Mouse (Mus musculus): Measurements from ENCODE around the gene Kctd20. TPM values are rescaled to one million over a fixed set of nuclear protein-coding genes. Genes with fewer than 3 reads are reported as not detected.
"Not testable (repeated sequence)": the region's sequence is repeated elsewhere in the genome, so short reads cannot be mapped to it uniquely, and the experiment has no call there.

Kctd20 gene
- total RNA-seq, 1 experiment from 2014 or later, result 69.8 TPM

DNA sequence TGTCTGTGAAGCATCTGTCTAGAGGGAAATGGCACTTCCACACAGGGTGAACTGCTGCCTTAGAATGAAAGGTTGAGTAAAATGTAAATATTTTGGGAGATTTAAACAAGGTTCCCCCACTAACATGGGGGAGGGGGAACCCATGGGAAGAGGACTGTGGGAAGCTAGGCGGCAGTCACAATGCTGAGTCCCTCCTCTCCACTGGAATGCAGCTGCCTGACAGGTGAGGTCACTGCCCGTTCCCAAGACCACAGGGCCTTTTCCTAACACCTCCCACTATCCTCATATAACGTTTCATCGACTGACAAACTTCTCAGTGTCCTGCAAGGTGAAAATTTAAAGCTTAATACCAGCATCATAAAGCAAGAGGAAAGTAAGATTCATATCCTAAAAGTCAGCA is 30.8 kb downstream of the Kctd20 start:
- no peak for DNase-seq

DNA sequence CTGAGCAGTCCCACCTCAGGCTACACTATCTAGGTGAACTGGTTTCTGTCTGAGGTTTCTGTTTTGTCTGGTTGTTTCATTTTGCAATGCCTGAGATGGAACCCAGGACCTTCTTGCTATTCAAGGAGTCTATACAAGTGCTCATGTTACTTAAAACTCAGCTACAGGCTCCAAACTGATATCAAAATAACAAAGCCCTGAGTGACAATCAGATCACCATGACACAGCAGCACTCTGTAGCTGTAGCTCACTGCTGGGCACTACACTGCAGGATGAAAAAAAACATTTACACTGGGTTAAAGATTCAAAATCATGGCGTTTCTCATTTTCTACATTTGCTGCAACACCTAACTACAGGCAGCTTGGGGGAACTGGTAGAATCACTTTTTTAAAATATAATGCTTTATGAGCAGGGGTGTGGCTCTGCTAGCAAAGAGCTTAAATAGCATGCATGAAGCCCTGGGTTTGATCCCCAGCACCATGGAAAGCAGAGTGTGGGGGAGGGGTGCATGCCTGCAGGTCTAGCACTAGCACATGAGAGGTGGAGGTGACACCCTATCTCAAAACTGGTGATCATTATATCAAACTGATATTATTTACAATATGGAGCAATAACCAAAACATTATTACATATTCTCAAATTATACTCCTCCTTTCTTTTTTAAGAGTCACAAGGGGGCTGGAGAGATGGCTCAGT is 33.1 kb downstream of the Kctd20 start:
- DNase-seq, result no peak

- DNase-seq, result peak; percentile 17
Measured at GRCm38 (mm10) chr17:28986833-28987232, 35.1 kb downstream of the Kctd20 start.

DNA sequence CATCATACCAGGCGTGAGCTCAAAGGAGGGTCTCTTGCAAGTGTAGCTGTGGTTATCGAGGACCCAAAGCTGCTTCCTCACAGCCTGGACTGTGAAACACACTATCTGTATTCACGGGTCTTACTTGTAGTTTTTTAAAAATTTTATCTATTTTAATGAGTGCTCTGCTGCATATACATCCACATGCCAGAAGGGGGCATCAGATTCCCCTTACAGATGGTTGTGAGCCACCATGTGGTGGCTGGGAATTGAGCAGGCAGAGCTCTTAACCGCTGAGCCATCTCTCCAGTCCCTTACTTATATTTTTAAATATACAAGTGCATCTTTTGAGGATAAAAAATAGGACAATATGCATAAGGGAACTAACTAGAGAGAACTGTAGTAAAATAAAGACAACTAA is 36.0 kb downstream of the Kctd20 start:
- DNase-seq, result peak; percentile 35

GRCm38 (mm10) chr17:28988291-28988690 is 36.5 kb downstream of the Kctd20 start:
- DNase-seq, result no peak

DNA sequence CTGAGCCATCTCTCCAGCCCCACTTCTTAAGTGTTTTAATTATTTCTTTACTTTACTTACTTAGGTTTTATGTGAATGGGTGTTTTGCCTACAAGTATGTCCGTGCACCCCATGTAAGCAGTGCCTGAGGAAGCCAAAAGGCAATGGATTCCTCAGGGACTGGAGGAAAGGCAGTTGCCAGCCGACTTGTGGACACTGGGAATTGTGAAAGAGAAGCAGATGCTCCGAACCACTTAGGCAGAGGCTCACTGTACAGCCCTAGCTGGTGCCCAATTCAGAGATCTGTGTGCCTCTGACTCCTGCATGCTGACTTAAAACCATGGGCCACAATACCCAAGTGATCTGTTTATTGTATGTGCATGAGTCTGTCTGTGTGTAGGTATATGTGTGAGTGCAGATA is 37.2 kb downstream of the Kctd20 start:
- DNase-seq, result no peak

DNA sequence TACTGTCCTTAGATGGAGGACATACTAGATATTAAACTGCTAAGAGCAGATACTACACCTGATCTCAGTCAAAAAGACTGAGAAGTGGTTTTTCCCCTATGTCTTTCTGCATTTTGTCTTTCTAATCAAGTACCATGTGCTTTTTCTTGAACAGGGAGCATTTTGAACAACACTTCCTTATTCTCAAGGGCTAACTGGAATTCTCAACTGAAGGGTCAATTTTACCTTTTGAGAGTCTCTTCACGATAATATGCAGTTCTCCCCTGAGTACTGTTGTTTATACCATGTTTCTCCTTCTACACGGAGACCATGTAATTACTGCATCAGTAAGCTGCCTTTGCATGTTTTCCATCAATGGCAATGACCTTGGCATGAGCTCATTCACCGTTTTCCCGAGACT is 38.3 kb downstream of the Kctd20 start:
- no peak for DNase-seq

GRCm38 (mm10) chr17:28991286-28991685 is 39.5 kb downstream of the Kctd20 start:
- DNase-seq, result no peak

- DNase-seq, result no peak
Measured at GRCm38 (mm10) chr17:28992105-28992504, 40.4 kb downstream of the Kctd20 start.

DNA sequence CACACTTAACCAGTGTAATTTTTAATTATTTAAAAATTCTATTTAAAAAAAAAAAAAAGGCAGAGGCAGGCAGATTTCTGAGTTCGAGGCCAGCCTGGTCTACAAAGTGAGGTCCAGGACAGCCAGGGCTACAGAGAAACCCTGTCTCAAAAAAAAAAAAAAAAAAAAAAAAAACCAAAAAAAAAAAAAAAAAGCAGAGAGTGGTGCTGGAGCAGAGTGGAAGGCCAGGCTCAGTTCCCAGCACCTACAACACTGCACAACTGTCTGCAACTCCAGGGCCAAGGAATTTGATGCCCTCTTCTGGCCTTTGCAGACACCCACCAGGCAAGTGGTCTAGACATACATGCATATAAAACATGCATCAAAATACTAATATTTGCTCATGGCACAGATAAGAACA is 41.3 kb downstream of the Kctd20 start:
- not testable (repeated sequence) for DNase-seq

DNA sequence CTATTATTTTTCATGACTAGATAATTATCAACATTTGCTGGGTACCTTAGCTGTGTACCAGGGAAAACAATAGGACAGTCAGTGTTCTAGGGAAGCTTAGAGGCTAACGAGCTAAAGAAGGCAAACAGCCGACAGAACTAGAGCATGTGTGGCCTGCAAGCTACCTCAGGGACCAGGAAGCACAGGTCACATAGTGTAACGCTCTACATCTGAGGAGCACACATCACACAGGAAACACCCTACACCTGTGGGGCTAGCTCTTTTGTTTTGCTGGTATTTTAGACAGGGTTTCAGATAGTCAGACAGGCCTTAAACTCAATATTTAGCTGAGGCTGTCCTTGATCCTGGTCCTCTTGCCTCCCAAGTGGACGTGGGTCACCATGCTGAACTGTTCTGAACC is 42.9 kb downstream of the Kctd20 start:
- no peak for DNase-seq

DNA sequence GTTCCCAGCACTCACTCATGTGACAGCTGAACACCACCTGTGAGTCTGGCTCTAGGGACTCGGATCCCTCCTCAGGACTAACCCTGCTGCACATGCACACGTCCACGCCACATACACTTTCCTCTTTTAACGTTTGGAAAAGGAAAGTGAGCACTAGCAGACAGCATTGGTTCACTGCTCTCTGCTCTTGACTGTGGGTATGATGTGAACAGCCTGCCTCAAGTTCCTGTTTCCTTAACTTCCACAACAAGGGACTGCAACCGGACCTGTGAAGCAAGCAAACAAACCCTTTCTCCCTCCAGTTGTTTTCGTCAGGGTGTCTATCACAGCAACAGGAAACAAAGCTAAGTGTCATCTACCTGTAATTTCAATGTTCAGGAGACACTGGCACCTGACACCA is 48.7 kb downstream of the Kctd20 start:
- DNase-seq, result no peak

- DNase-seq, result no peak
Measured at GRCm38 (mm10) chr17:29003740-29004139, 52.0 kb downstream of the Kctd20 start.

- no peak for DNase-seq
Measured at GRCm38 (mm10) chr17:29005002-29005401, 53.3 kb downstream of the Kctd20 start.

- DNase-seq, result no peak
Measured at GRCm38 (mm10) chr17:29006812-29007211, 55.1 kb downstream of the Kctd20 start.

DNA sequence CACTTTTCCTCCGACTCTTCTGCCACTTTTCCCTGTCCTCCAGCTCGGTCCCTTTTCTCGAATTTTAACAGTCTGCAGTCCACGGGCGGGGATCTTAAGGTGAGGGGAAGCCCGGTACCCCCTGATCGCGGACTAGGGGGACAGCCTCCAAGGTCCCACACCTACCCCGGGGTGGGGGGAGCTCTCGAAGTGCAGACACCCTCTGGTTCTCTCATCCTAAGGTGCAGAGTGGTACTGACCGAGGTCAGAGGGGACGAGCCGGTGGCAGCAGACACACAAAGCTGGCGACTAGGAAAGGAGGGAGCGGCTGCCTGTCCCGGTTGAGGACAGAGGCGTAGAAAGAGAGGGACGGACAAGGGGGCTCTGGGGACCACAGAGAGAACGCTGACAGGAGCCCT is 55.5 kb downstream of the Kctd20 start:
- no peak for DNase-seq

DNA sequence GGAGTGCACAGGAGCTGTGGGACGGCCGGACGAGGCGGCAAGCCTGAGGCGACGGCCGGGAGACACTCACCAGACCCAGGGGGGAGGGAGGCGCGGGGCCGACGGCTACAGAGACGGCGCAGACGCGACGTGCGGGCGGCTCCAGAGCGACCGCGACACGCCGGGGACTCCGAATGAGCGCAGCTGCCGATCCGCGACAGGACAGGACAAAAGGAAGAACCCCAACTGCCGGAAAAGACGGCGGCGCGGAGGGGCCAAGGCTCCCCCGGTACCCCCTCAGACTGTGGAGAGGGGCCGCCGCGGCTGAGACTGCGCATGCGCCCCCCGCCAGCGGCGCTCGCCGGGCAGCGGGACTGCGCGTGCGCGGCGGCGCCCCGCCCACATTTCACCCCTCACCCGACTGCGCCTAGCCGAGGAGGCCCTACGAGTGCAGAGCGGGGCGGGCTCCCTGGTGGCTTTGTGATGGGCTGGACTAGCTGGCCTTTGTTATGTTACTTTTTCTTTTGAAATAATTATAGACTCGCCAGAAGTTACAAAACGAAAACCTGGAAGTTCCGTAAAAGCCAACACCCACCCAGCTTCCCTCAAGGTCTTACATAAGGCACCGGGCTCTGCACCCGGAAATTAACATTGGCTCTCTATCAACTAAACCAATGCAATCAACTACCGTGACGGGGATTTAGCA is 56.0 kb downstream of the Kctd20 start, which contains the start of gene Stk38:
Stk38 (minus strand) TSS at position 355 of the 685 bp plus-strand sequence.
- peak; percentile 95 for DNase-seq

DNA sequence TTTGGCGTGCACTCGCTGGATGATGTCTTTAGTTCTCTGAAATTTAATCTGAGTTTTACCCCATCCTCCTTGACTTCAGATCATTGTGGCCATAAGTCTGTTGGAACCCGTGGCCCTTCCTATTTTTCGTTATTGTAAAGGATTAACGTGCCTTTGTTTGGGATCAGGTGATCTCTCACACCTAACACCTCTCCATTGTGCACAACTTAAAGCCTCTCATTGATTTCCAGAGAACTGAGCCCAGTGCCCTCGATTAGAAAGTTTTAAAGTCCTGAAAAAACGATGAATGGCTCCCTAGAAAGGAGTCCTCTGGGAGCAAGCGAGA is 56.5 kb downstream of the Kctd20 start:
- no peak for DNase-seq

GRCm38 (mm10) chr17:29009181-29009580 is 57.4 kb downstream of the Kctd20 start:
- no peak for DNase-seq

- DNase-seq, result no peak
Measured at GRCm38 (mm10) chr17:29014235-29014634, 62.5 kb downstream of the Kctd20 start.

- DNase-seq, result no peak
Measured at GRCm38 (mm10) chr17:29015638-29016037, 63.9 kb downstream of the Kctd20 start.

- no peak for DNase-seq
Measured at GRCm38 (mm10) chr17:29016705-29017104, 65.0 kb downstream of the Kctd20 start.

GRCm38 (mm10) chr17:29018292-29018984 is 66.7 kb downstream of the Kctd20 start:
- no peak for DNase-seq

Measured in adrenal gland, postnatal 25 days (tissue).